Mouse (Mus musculus) E14TG2a.4 (cell line): ENCODE data around the gene Zg16.
A peak's percentile ranks its signal among the peaks of the same experiment; 100 is the strongest.
"Not testable (repeated sequence)": the region's sequence is repeated elsewhere in the genome, so short reads cannot be mapped to it uniquely, and the experiment has no call there.

Experiments
- H3K27me3 ChIP-seq: 2 replicates; pipeline ENCODE4 v1.6.1; 2014; ENCODE audit warnings: low read length, control low read depth; ENCODE audit not compliant: insufficient read depth
- H3K36me3 ChIP-seq: 2 replicates; pipeline ENCODE4 v1.6.1; 2014; ENCODE audit warnings: low read length, control low read depth; ENCODE audit not compliant: insufficient read depth
- H3K4me1 ChIP-seq: replicated peaks from 2 replicates; pipeline ENCODE4 v1.6.1; 2014; ENCODE audit warnings: low read depth, low read length, control low read depth
- H3K4me3 ChIP-seq: replicated peaks from 2 replicates; pipeline ENCODE4 v1.5.1; 2014; ENCODE audit warnings: mild to moderate bottlenecking, low read length
- H3K9me3 ChIP-seq: 2 replicates; pipeline ENCODE4 v1.6.1; 2014; ENCODE audit warnings: low read length, control low read depth
- CTCF ChIP-seq: conservative IDR thresholded peaks from 2 replicates; pipeline ENCODE4 v1.5.1; 2014; ENCODE audit warnings: low read length
- NANOG ChIP-seq: IDR thresholded peaks from 2 replicates; pipeline ENCODE4 v1.6.1; 2014; ENCODE audit warnings: borderline replicate concordance, low read length, mixed read lengths
- POU5F1 ChIP-seq: IDR thresholded peaks from 2 replicates; pipeline ENCODE4 v1.6.1; 2014; ENCODE audit warnings: low read length, borderline replicate concordance

Zg16 gene

GRCm38 (mm10) chr7:127096456-127096855, 9.3 kb upstream of the Zg16 start:
- Histone ChIP-seq H3K36me3 (peaks cover 28% of the 10 kb centered on the region), H3K9me3 (no peaks in the 10 kb centered on the region), H3K4me3 (no peak overlapping the region), H3K4me1 (peaks cover 38% of the 10 kb centered on the region), H3K27me3 (no peaks in the 10 kb centered on the region)
- TF ChIP-seq POU5F1 = no peak
- TF ChIP-seq NANOG = no peak
- no peak for TF ChIP-seq CTCF

- Histone ChIP-seq H3K27me3 (no peaks in the 10 kb centered on the region), H3K36me3 (peaks cover 28% of the 10 kb centered on the region), H3K4me3 (no peak overlapping the region), H3K4me1 (peaks cover 59% of the 10 kb centered on the region), H3K9me3 (no peaks in the 10 kb centered on the region)
- TF ChIP-seq NANOG (no peak), POU5F1 (no peak), CTCF (no peak)
Measured at GRCm38 (mm10) chr7:127093914-127094313, 6.8 kb upstream of the Zg16 start.

GRCm38 (mm10) chr7:127091114-127091896, 4.2 kb upstream of the Zg16 start, which contains the start of gene AI467606:
AI467606 (plus strand) TSS chr7:127091359.
- Histone ChIP-seq H3K4me1 (peaks cover 57% of the 10 kb centered on the region), H3K4me3 (peak within 1 kb of the TSS; percentile 87), H3K27me3 (no peaks in the 10 kb centered on the region), H3K9me3 (no peaks in the 10 kb centered on the region), H3K36me3 (peaks cover 28% of the 10 kb centered on the region)
- TF ChIP-seq CTCF = no peak

GRCm38 (mm10) chr7:127090154-127091113, 3.3 kb upstream of the Zg16 start:
- Histone ChIP-seq H3K4me3 (peak overlapping the region; percentile 87), H3K27me3 (no peaks in the 10 kb centered on the region), H3K4me1 (peaks cover 52% of the 10 kb centered on the region), H3K9me3 (no peaks in the 10 kb centered on the region), H3K36me3 (peaks cover 28% of the 10 kb centered on the region)
- TF ChIP-seq CTCF (no peak), NANOG (no peak), POU5F1 (no peak)

GRCm38 (mm10) chr7:127088901-127089845, 2.0 kb upstream of the Zg16 start:
- H3K36me3 ChIP-seq = peaks cover 21% of the 10 kb centered on the region
- no peaks in the 10 kb centered on the region for H3K27me3 ChIP-seq
- TF ChIP-seq NANOG = no peak
- peaks cover 56% of the 10 kb centered on the region for H3K4me1 ChIP-seq
- peak overlapping the region; percentile 69 for H3K4me3 ChIP-seq
- H3K9me3 ChIP-seq = no peaks in the 10 kb centered on the region

GRCm38 (mm10) chr7:127088083-127088482, 955 bp upstream of the Zg16 start:
- H3K27me3 ChIP-seq = no peaks in the 10 kb centered on the region
- no peaks in the 10 kb centered on the region for H3K9me3 ChIP-seq
- H3K4me3 ChIP-seq = no peak overlapping the region
- peaks cover 53% of the 10 kb centered on the region for H3K4me1 ChIP-seq
- peaks cover 10% of the 10 kb centered on the region for H3K36me3 ChIP-seq
- no peak for TF ChIP-seq CTCF
- TF ChIP-seq POU5F1 = no peak
- no peak for TF ChIP-seq NANOG

- not testable (repeated sequence) for H3K27me3 ChIP-seq, H3K36me3 ChIP-seq
- H3K4me1 ChIP-seq = peaks cover 48% of the 10 kb centered on the region
Measured at GRCm38 (mm10) chr7:127085751-127086150, 1.4 kb downstream of the Zg16 start.

GRCm38 (mm10) chr7:127084794-127085193, 2.3 kb downstream of the Zg16 start:
- no peak overlapping the region for H3K4me3 ChIP-seq
- no peak for TF ChIP-seq POU5F1
- no peak for TF ChIP-seq NANOG
- no peak for TF ChIP-seq CTCF
- peaks cover 46% of the 10 kb centered on the region for H3K4me1 ChIP-seq
- no peaks in the 10 kb centered on the region for H3K36me3 ChIP-seq
- H3K9me3 ChIP-seq = no peaks in the 10 kb centered on the region
- H3K27me3 ChIP-seq = no peaks in the 10 kb centered on the region

More at GRCm38 (mm10) chr7:127085751-127086150, 1.4 kb downstream of the Zg16 start:
- not testable (repeated sequence) for H3K9me3 ChIP-seq, H3K4me3 ChIP-seq

- Histone ChIP-seq H3K36me3 (no peaks in the 10 kb centered on the region), H3K9me3 (no peaks in the 10 kb centered on the region), H3K4me1 (peaks cover 42% of the 10 kb centered on the region), H3K27me3 (no peaks in the 10 kb centered on the region), H3K4me3 (no peak overlapping the region)
- no peak for TF ChIP-seq CTCF
- no peak for TF ChIP-seq POU5F1
- no peak for TF ChIP-seq NANOG
Measured at GRCm38 (mm10) chr7:127083689-127084088, 3.4 kb downstream of the Zg16 start.
